Mouse (Mus musculus) lung, embryonic 15.5 days (tissue): ENCODE results near the gene Akap1. TPM values are rescaled to one million over a fixed set of nuclear protein-coding genes. Genes with fewer than 3 reads are reported as not detected.
A peak's percentile ranks its signal among the peaks of the same experiment; 100 is the strongest.
"Not testable (repeated sequence)": the region's sequence is repeated elsewhere in the genome, so short reads cannot be mapped to it uniquely, and the experiment has no call there.

Source experiments
- ATAC-seq: fragments of 200-750 bp; cut with Nextera tagmentation; 2 replicates; pipeline ENCODE4 v1.8.0; 2017; ENCODE audit warnings: moderate number of reproducible peaks, borderline replicate concordance; ENCODE audit not compliant: low FRiP score, low TSS enrichment; ENCODE audit errors: extremely low read depth
- H3K27ac ChIP-seq: fragments of 300-500 bp; sonication (generic); 2 replicates; pipeline ENCODE4 v1.5.1; 2015; ENCODE audit warnings: moderate library complexity, mild to moderate bottlenecking, inconsistent platforms
- H3K27me3 ChIP-seq: fragments of 300-500 bp; sonication (generic); 2 replicates; pipeline ENCODE4 v1.6.1; 2015; ENCODE audit warnings: inconsistent platforms
- H3K36me3 ChIP-seq: fragments of 300-500 bp; sonication (generic); 2 replicates; pipeline ENCODE4 v1.6.1; 2015; ENCODE audit warnings: inconsistent platforms
- H3K4me1 ChIP-seq: fragments of 300-500 bp; sonication (generic); 2 replicates; pipeline ENCODE4 v1.6.1; 2015; ENCODE audit warnings: inconsistent platforms
- H3K4me2 ChIP-seq: fragments of 300-500 bp; sonication (generic); 2 replicates; pipeline ENCODE4 v1.6.1; 2015; ENCODE audit warnings: inconsistent platforms, mild to moderate bottlenecking, moderate library complexity
- H3K4me3 ChIP-seq: fragments of 300-500 bp; sonication (generic); 2 replicates; pipeline ENCODE4 v1.5.1; 2015; ENCODE audit warnings: mild to moderate bottlenecking, inconsistent platforms
- H3K9ac ChIP-seq: fragments of 300-500 bp; sonication (generic); 2 replicates; pipeline ENCODE4 v1.6.1; 2015; ENCODE audit warnings: inconsistent platforms
- H3K9me3 ChIP-seq: fragments of 300-500 bp; sonication (generic); 2 replicates; pipeline ENCODE4 v1.6.1; 2016; ENCODE audit warnings: inconsistent platforms
- WGBS: fragments of 180-500 bp; shearing (Covaris S2); methylation state at CpG from one replicate; pipeline ENCODE4 v1.1.7; 2015; 5-methylcytosine and 5-hydroxymethylcytosine counted together
- polyA plus RNA-seq: library from polyadenylated mRNA; unstranded; fragments of >200 nt; fragmentation: Nextera tagmentation; extraction: Ambion mirVana; gene quantifications from 2 replicates; pipeline ENCODE4 v1.2.1, GENCODE M21; 2015

Gene Akap1
- polyA plus RNA-seq, 1 experiment from 2014 or later = 18.8 TPM

DNA sequence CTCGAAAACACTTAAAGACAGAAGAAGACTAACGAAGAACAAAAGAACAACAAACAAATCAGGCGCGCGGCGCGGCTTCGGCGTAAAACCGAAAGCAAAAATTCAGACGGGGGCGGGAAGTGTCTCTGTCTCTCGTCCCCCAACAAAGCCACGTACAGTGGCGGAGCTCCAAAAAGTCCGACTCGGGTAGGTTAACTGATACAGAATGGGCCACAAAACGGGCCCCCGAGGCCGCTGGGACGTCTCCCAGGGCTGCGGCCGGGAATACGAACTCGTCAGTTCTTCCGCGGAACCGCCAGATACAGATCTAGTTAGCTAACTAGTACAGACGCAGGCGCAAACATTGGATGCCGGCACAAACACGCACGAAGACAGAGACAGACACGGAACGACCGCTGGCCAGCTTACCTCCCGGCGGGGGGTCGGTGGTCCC is 31.4 kb upstream of the Akap1 start:
- H3K27ac ChIP-seq, ATAC-seq, H3K27me3 ChIP-seq, H3K36me3 ChIP-seq, H3K9me3 ChIP-seq, H3K9ac ChIP-seq: not testable (repeated sequence)
- Histone ChIP-seq H3K4me2 (peak overlapping the region; percentile 42; the same call in 1 of the 2 replicates), H3K4me3 (peak overlapping the region; percentile 33), H3K4me1 (peaks cover 12% of the 10 kb centered on the region)
- 39% methylated on average over 31 of the region's 39 CpGs for WGBS

DNA sequence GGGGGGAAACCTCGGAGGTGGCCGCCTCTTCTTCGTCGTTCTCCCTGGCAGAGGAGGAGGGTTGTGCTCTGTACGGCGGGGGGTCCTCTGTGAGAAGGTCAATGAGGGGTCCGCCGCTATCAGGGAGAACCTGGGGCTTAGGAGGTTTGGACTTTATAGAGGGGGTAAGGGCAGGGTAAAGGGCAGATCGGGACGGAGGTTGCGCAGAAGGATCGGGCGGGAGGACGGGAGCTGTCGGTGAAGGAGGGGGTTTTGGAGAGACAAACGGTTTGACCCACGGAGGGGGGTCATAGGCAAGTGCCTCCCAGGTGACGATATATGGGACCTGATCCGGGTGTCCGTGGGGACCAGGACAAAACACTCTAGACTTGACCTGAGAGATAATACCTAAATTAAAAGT is 30.8 kb upstream of the Akap1 start:
- 57% methylated on average over 16 of the region's 20 CpGs for WGBS

DNA sequence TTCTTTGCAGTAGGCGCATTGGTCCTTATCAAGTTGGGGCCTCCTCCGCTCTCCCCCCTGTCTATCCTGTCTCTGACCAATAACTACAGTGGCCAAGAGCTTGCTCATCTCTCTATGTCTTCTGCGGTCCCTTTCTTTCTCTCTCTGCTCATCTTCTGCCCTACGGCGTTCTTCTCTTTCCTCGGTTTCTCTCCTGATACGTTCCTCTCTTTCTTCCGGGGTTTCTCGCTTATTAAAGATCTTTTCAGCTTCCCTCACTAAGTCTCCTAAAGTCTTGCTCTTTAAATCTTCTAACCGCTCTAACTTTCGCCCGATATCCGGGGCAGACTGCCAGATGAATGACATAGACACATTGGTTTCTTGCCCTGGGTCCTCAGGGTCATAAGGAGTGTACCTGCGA is 29.9 kb upstream of the Akap1 start:
- not testable (repeated sequence) for H3K4me2 ChIP-seq, H3K27me3 ChIP-seq, ATAC-seq, H3K27ac ChIP-seq, H3K4me3 ChIP-seq, H3K36me3 ChIP-seq, H3K9ac ChIP-seq, H3K9me3 ChIP-seq
- WGBS = 91% methylated on average over 11 of the region's 14 CpGs
- peaks cover 10% of the 10 kb centered on the region; the same call in 1 of the 2 replicates for H3K4me1 ChIP-seq

More for the DNA sequence above, 30.8 kb upstream of the Akap1 start:
- H3K4me2 ChIP-seq = peak overlapping the region; percentile 36
- H3K36me3 ChIP-seq, H3K9me3 ChIP-seq, H3K9ac ChIP-seq, ATAC-seq, H3K27me3 ChIP-seq, H3K27ac ChIP-seq: not testable (repeated sequence)
- peaks cover 10% of the 10 kb centered on the region; the same call in 1 of the 2 replicates for H3K4me1 ChIP-seq
- H3K4me3 ChIP-seq = peak overlapping the region; percentile 33; the same call in 1 of the 2 replicates

DNA sequence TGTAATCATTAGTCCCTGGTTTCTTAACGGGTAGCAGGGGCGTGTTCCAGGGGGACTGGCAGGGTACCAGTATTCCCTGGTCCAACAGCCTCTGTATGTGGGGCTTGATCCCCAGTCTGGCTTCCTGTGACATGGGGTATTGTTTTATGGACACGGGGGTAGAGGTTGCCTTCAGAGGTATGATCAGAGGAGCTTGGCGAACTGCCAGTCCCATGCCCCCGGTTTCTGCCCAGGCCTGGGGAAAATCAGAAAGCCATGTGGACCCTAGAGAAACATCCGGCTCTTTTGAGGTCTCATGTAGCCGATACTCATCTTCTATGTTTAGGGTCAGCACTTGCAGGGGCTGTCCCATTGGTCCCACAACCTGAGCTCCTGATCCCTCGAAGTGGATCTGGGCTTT is 29.1 kb upstream of the Akap1 start:
- not testable (repeated sequence) for H3K4me3 ChIP-seq, H3K4me2 ChIP-seq, H3K27me3 ChIP-seq, H3K9ac ChIP-seq, H3K36me3 ChIP-seq, ATAC-seq, H3K9me3 ChIP-seq, H3K27ac ChIP-seq
- H3K4me1 ChIP-seq = peaks cover 10% of the 10 kb centered on the region; the same call in 1 of the 2 replicates
- 87% methylated on average over 4 of the region's 8 CpGs for WGBS

DNA sequence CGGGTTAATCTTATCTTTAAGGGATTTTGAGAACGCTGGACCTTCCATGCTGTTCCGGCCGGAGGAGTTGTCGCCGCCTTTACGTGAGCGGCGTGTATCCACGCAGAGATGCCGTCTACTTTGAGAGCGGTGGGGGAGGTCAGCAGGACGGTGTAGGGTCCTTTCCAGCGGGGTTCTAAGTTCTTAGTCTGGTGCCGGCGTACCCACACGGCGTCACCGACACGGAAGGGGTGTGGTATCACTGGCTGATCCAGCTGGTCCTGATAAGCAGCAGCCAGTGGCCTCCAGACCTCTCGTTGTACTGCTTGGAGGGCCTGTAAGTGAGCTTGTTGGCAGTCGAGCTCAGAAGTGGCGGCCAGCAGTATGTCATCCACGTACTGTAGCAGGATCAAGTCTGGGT is 28.4 kb upstream of the Akap1 start:
- not testable (repeated sequence) for H3K27me3 ChIP-seq, H3K27ac ChIP-seq, H3K4me3 ChIP-seq, H3K4me1 ChIP-seq, ATAC-seq, H3K9me3 ChIP-seq, H3K9ac ChIP-seq, H3K36me3 ChIP-seq, H3K4me2 ChIP-seq
- WGBS = 89% methylated on average over 23 of the region's 24 CpGs

DNA sequence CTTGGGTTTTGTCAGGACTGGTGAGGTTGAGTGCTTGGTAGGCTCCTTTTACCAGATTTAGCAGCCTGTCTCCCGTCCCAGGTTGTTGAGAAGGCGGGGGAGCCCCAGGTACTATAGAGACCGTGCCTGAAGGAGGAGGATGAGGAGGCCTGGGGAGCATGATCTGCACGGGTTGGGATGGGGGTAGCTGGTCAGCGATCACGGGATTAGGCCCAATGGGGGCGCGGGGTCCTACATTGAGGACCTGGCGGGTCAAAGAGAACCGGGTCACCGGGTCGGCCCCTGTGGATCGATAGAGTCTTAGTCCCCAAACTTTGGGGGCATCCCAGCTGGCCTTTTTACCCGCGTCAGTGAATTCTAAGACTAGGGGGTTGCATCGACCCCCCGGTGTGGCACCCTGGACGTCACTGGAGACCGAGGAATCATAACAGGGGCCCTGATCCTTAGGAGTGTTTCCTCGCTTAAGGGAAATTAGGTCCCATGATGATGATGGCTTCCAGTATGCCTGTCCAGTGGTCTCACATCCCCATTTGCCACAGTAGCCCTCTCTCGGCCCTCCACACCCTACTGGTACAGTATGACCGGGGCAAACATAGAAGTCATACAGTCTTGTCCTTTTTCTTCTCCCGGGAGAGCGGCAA is 27.7 kb upstream of the Akap1 start:
- not testable (repeated sequence) for H3K36me3 ChIP-seq, H3K27me3 ChIP-seq, H3K4me1 ChIP-seq, H3K9me3 ChIP-seq, H3K4me3 ChIP-seq, H3K9ac ChIP-seq, H3K4me2 ChIP-seq, H3K27ac ChIP-seq, ATAC-seq
- WGBS = 96% methylated on average over 22 of the region's 24 CpGs

DNA sequence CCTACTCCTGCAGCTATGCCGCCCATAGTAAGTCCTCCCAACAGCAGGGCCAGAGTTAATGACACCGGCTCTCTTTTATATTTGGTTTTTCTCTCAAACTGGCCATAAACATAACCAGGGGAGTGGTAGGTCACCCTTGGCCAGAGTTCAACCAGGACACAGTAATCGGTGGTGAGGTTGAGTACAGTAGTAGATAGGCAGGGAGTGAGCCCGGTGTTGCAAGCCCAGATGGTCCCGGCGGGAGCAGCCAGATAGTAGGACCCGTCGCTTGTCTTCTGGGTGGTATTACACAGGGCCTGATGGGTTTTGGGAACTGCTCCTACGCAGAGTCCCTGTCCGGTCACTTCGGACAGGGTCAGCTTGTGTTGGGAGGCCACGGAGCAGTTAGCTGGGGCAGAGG is 27.1 kb upstream of the Akap1 start:
- H3K27ac ChIP-seq = not testable (repeated sequence)
- WGBS = 98% methylated on average over 9 of the region's 12 CpGs

DNA sequence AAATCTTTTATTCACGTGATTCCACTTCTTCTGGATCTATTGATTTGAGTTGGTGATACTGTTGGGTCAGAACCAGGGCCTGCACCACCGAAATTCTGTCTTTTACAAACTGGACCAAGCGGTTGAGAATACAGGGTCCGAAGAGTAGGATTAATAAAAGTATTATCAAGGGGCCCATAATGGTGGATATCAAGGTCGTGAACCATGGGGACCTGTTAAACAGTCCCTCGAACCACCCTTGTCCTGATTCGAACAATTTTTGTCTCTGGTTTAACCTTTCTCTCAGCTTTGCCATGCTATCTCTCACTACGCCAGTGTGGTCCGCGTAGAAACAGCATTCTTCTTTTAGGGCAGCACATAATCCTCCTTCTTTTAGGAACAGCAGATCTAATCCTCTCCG is 26.5 kb upstream of the Akap1 start:
- H3K36me3 ChIP-seq, H3K27me3 ChIP-seq, H3K4me3 ChIP-seq, ATAC-seq, H3K4me2 ChIP-seq, H3K9me3 ChIP-seq, H3K27ac ChIP-seq, H3K9ac ChIP-seq, H3K4me1 ChIP-seq: not testable (repeated sequence)
- WGBS = 97% methylated on average over 6 of the region's 11 CpGs

More for the DNA sequence above, 27.1 kb upstream of the Akap1 start:
- H3K4me3 ChIP-seq, ATAC-seq, H3K9me3 ChIP-seq, H3K4me2 ChIP-seq, H3K27me3 ChIP-seq, H3K36me3 ChIP-seq, H3K4me1 ChIP-seq, H3K9ac ChIP-seq: not testable (repeated sequence)

DNA sequence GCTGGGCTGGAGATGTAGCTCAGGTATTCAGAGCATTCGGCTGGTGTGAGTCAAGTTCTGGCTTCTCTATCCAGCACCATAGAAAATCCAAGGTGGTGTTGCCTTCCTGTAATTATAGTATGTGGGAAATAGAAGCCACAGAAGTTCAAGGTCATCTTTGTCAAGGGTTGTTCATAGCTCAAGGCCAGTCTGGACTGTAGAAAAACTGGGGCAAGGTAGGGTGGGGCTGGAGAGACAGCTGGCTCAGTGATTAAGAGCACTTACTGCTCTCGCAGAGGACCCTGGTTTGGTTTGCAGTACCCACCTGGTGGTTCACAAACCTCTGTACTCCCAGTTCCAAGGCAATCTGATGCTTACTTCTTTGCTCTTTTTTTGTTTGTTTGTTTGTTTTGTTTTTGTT is 24.6 kb upstream of the Akap1 start:
- no peak overlapping the region for H3K9ac ChIP-seq
- H3K36me3 ChIP-seq = no peaks in the 10 kb centered on the region
- 80% methylated on average over 2 of the region's 2 CpGs for WGBS
- ATAC-seq = no peak
- no peak overlapping the region for H3K4me2 ChIP-seq
- no peak overlapping the region for H3K4me3 ChIP-seq
- no peaks in the 10 kb centered on the region for H3K4me1 ChIP-seq
- H3K27ac ChIP-seq = no peak overlapping the region
- H3K27me3 ChIP-seq = no peaks in the 10 kb centered on the region
- H3K9me3 ChIP-seq = no peaks in the 10 kb centered on the region

DNA sequence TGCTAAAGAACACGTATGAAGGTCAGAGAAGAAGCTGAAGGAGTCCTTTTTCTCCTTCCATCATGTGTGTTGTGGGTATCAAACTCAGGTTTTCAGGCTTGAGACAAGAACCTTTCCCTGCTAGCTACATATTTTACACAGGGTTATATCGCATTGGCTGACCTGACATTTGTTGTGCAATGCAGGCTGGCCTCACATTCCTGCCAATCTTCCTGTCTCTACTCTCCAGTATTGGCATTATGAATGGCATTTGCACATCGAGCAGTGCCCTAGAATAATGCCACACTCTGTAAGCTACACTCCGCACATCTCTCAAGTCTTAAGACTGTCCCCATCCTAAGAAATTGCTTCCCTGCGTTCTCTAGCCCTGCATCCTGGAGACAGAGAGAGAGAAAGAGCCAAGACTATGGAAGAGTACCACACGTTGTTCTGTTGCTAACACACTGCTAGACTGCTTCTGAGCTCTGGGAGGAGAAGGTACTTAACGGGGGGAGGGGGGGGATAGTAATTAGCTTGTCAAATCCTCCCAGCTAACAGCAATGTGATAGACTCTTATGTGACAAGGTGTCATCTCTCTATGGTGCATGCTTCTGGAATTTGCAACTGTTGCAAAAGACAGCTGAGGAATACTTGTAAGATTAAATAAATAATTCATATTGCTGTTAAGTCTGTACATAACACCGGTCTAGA is 20.1 kb upstream of the Akap1 start:
- H3K27ac ChIP-seq = no peak overlapping the region
- H3K4me2 ChIP-seq = no peak overlapping the region
- H3K4me3 ChIP-seq = no peak overlapping the region
- 59% methylated on average over 8 of the region's 8 CpGs for WGBS
- no peaks in the 10 kb centered on the region for H3K36me3 ChIP-seq
- no peaks in the 10 kb centered on the region for H3K9me3 ChIP-seq
- H3K27me3 ChIP-seq = no peaks in the 10 kb centered on the region
- H3K4me1 ChIP-seq = no peaks in the 10 kb centered on the region
- no peak overlapping the region for H3K9ac ChIP-seq
- no peak for ATAC-seq

DNA sequence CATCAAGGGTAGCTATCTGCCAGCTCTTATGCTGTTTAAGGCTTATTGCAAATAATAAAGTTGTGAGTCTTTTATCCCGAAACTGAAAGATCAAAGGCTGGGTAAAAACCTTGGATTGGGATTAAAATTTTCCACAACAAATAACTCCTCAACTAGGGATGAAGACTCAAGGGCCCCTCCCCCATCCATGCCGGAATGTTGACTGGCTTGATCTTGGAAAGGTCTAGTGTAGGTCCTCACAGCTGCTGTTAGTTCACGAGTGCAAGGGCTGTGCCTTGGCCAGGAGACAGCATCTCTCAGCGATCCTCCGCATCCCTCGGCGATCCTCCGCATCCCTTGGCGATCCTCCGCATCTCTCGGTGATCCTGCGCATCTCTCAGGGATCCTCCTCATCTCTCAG is 13.6 kb upstream of the Akap1 start:
- Histone ChIP-seq H3K4me3 (no peak overlapping the region), H3K4me2 (no peak overlapping the region), H3K27ac (no peak overlapping the region), H3K27me3 (peaks cover 6% of the 10 kb centered on the region; the same call in 1 of the 2 replicates), H3K4me1 (no peaks in the 10 kb centered on the region; the same call in 1 of the 2 replicates), H3K9ac (no peak overlapping the region), H3K36me3 (no peaks in the 10 kb centered on the region), H3K9me3 (no peaks in the 10 kb centered on the region)
- WGBS = 86% methylated on average over 12 of the region's 12 CpGs
- no peak for ATAC-seq

DNA sequence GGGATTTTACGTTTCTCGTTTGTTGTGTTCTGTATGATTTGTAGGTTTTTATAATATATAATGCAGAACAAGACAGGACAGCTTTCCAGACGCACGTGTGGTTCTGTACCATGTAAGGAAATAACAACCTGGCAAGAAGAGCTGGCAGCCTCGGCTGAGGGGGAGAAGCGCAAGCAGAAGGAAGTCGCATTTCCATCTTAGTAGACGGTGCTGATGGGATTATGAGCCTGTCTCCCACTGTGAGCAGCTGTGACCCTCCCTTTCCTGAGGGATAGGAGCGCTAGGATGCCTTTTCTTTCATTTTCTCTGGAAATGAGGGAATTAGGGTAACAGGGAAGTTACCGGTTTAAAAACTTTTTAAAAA is 9.3 kb upstream of the Akap1 start:
- WGBS = 2% methylated on average over 10 of the region's 10 CpGs
- Histone ChIP-seq H3K4me1 (no peaks in the 10 kb centered on the region; the same call in 1 of the 2 replicates), H3K9ac (no peak overlapping the region), H3K9me3 (no peaks in the 10 kb centered on the region), H3K36me3 (no peaks in the 10 kb centered on the region), H3K27ac (no peak overlapping the region), H3K4me2 (peak overlapping the region; percentile 63), H3K27me3 (peaks cover 16% of the 10 kb centered on the region; the same call in 1 of the 2 replicates), H3K4me3 (peak overlapping the region; percentile 34)
- ATAC-seq = no peak
